Mouse (Mus musculus): ENCODE data around the gene Cbr1. TPM values are rescaled to one million over a fixed set of nuclear protein-coding genes. Genes with fewer than 3 reads are reported as not detected.

The Cbr1 gene
- polyA plus RNA-seq, 1 experiment = 33.7 TPM

GRCm38 (mm10) chr16:93648441-93649183, 43.0 kb downstream of the Cbr1 start:
- Histone ChIP-seq H3K27me3 (ENCODE audit: control insufficient read depth, insufficient read depth, low read length, poor library complexity, severe bottlenecking) (no peaks in the 10 kb centered on the region), H3K9ac (ENCODE audit: low read depth, poor library complexity, severe bottlenecking) (no peak overlapping the region), H3K9me3 (replicated peaks; ENCODE audit: control insufficient read depth, insufficient read depth, low read length, poor library complexity, severe bottlenecking) (no peaks in the 10 kb centered on the region), H3K27ac (ENCODE audit: insufficient read depth, low read length) (no peak overlapping the region), H3K4me1 (ENCODE audit: control insufficient read depth, insufficient read depth, low read length) (no peaks in the 10 kb centered on the region), H3K4me3 (ENCODE audit: low read depth, low read length) (no peak overlapping the region), H3K36me3 (ENCODE audit: control insufficient read depth, insufficient read depth, low read length, poor library complexity, severe bottlenecking) (no peaks in the 10 kb centered on the region)
- TF ChIP-seq EP300 (IDR thresholded peaks at IDR 0.05; ENCODE audit: insufficient read depth, low read depth, low read length) (no peak), CTCF (IDR thresholded peaks at IDR 0.05; ENCODE audit: low read depth, low read length) (no peak), POLR2A (IDR thresholded peaks at IDR 0.05; ENCODE audit: insufficient read depth, low read length) (no peak)

Other genes starting within 250 kb of the Cbr1 start
- gene Setd4, start 1.8 kb upstream of the Cbr1 start, polyA plus RNA-seq (2011; ENCODE audit: insufficient read depth, insufficient read length, low read depth, missing spikeins) = 18.8 and 19.5 TPM in 2 replicates
- not detected in 2 replicates for gene Gm5678, start 22.2 kb downstream of the Cbr1 start, polyA plus RNA-seq (2011; ENCODE audit: insufficient read depth, insufficient read length, low read depth, missing spikeins)
- gene Cbr3, start 77.4 kb downstream of the Cbr1 start, polyA plus RNA-seq (2011; ENCODE audit: insufficient read depth, insufficient read length, low read depth, missing spikeins) = 7.0 and 9.3 TPM in 2 replicates
- 16.9 and 17.4 TPM in 2 replicates for gene Dop1b, start 106.1 kb downstream of the Cbr1 start, polyA plus RNA-seq (2011; ENCODE audit: insufficient read depth, insufficient read length, low read depth, missing spikeins)
- gene Morc3, start 226.3 kb downstream of the Cbr1 start, polyA plus RNA-seq (2011; ENCODE audit: insufficient read depth, insufficient read length, low read depth, missing spikeins) = 152 TPM in 2 replicates